Mouse (Mus musculus) lung, postnatal 36 days (tissue): ENCODE measurements at regions not wholly inside any gene's neighbourhood (a gene's known extent, or its start where the extent isn't known, plus 50 kb on each side); places are given as distances from the start of the nearest gene placed in this dataset.

Source experiments
- DNase-seq: peaks from one replicate; pipeline ENCODE4 v3.0.0; 2022; ENCODE audit warnings: mixed read lengths

DNA sequence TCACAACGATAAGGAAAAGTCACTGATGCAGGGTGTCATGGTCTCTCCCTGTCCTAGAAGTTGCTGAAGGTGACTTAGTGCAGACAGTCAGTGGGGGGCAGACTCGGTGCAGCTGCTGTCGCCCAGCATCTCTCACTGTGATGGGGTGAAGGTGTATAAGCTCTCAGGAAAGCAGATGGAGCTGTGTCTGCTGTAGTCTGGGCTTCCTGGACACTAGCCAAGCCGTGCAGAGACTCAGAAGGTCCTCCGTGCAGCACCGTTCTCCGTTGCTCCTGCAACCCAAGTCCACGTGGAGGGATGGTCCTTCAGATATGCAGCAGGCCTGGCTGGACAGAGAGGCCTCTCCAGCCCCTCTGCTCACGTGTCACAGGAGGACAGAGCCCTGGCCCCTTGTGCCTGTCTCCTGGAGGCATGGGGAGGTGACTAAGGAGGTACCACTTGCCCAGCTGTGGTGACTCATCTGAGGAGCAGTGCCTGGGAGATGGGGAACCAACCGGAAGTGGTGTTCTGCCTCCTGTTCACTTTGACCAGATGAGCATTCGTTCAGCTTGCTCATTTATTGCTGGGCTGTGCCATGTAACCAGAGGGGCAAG lies 171.2 kb downstream of the Gadd45g start:
- no peak for DNase-seq

DNA sequence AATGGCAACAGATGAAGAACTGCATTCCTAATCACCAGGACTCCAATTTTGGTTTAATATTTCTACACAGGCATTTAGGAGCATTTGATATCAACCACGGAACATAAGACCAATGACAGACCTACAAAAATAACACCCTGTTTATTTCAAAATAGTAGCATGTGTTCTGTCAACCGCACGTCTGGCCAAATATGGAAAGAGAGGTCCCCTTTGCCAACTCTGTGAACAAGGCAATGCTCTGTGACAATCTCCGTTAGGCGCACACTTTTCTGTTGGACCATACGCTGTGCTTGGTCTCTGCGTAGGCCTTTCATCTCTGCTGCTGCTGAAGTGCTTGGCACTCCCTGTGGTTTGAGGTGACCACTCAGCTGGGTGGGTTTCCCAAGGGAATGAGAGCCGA lies 173.2 kb downstream of the Gadd45g start:
- DNase-seq, result no peak

DNA sequence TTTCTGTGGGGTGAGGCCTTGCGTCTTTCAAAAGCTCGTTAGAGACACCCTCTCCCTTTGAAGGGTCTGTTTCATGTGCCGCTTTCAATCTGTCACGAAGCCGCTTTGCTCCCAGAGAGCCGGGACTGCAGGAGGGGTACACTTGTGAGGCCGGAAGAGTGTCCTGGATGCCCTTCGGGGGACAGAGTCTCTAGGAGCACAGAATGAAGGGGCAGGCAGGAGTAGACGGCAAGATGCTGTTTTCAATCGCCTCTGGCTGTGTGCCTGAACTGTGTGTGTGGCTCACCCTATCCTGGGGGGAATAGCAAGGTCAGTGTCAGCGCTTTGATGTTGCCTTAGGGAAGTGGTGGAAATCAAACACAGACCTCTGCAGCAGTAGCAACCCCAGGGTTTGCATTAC lies 174.7 kb downstream of the Gadd45g start:
- DNase-seq, result no peak

DNA sequence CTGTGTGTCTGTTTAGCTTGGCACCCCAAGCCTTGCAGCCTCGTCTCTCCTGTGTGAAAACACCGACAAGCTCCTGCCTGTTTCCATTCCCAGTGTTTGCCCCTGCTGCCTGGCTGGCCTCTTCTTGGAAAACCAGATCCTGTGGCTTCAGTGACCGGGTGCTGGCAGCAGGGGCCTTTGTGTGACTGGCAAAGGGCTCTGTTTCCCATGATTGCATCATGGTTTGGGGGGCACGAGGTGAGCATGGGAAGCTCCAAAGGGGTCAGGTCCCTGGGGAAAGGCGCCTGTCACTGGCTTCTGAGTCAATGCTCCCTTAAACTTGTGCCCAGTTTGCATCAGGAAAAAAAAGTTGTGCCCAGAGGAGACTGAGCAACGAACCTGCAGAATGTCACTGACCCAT lies 175.3 kb downstream of the Gadd45g start:
- DNase-seq, result no peak

GRCm38 (mm10) chr13:52022529-52022928 lies 176.1 kb downstream of the Gadd45g start:
- no peak for DNase-seq

DNA sequence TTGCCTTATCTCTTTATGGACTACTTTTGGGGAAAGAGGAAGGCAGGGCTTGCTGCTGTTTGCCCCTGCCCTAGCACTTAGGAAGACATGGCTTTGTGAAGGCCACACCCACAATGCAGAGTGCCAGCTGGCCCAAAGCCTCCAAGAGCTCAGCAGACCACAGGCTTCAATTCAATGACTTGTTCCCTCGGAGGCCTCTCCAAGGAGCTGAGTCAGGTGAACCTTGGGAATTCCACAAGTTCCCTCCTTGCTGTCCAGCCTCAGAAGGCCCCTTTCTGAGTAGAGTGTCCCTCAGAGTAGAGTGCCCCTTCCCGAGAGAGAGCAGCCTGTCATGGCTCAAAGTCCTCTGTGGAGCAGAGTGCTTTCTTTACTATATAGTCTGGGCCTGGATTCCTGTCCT lies 177.9 kb downstream of the Gadd45g start:
- peak; percentile 91 for DNase-seq

DNA sequence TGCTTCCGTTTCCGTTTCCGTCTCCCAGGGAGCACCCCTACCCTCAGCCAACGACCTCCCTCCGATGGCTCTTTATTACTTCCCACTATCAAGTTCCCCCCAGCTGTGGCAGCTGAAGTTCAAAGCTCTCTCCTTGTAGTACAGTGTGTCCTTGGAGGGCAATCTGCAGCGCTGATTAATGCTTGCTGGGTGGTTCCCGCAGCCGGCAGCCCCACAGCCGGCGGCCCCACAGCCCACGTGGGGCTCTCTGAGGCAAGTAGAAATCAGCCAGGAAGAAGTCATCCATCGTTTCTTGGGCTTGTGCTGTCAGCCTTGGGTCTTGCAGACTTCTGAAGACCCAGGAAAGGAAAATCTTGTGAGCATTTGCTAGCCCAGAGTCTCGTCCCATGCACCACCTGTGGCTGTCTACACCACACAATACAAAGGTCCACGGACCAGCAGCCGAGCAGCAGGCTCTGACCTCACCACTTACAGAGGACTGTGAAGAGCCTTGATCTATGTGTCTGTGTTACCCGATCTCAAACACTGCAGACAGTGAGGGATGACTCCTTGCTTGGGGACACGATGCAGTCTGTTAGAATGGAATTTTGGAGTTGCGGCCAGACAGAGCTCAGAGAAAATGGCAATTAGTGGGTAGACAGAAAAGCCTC lies 178.5 kb downstream of the Gadd45g start:
- DNase-seq, result peak; percentile 62

GRCm38 (mm10) chr13:52025482-52025848 lies 179.0 kb downstream of the Gadd45g start:
- DNase-seq, result no peak

DNA sequence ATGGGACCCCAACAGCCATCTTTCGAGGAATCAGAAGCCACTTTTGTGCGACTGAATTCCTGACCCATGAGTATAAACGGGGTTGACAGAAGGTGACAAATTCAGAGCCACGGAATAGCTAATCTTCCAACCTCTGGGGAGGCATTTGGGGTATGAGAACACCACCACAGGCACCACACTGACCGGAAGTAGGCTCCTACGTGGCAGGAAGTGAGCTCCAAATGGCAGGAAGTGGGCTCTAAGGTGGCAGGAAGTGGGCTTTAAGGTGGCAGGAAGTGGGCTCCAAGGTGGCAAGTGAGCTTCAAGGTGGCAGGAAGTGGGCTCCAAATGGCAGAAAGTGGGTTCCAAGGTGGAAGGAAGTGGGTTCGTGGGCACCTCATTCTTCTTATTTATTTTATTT lies 179.8 kb downstream of the Gadd45g start:
- no peak for DNase-seq

DNA sequence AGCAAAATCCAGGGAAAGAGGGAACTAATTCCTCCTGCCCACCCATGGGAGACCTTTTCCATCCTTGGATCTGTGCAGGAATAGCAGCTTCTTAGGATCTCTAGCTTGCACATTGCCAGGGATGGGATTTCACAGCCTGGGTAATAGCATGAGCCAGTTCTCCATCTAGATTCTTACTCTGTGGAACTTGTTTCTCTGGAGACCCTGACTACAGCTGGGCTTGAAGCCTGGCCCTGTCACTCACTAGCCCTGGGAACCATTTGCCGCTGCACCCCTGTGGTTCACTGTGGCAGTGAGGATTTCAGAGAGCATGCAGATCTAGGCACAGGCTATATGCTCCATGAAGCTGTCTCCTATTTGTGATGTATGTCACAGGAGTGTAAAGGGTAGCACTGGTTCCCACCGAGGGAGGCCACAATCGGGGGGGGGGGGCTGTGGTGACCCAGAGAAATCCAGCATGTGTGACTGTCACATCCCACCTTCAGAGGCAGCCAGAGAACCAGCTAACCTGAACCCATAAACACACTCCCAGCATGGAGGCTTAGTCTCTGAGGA lies 183.5 kb downstream of the Gadd45g start:
- DNase-seq, result no peak

- peak; percentile 64 for DNase-seq
These were observed 185.0 kb downstream of the Gadd45g start for GRCm38 (mm10) chr13:52031465-52031864.

GRCm38 (mm10) chr13:52035731-52036130 lies 189.3 kb downstream of the Gadd45g start:
- peak; percentile 63 for DNase-seq

- DNase-seq, result no peak
These were observed 189.9 kb downstream of the Gadd45g start for GRCm38 (mm10) chr13:52036351-52036750.

DNA sequence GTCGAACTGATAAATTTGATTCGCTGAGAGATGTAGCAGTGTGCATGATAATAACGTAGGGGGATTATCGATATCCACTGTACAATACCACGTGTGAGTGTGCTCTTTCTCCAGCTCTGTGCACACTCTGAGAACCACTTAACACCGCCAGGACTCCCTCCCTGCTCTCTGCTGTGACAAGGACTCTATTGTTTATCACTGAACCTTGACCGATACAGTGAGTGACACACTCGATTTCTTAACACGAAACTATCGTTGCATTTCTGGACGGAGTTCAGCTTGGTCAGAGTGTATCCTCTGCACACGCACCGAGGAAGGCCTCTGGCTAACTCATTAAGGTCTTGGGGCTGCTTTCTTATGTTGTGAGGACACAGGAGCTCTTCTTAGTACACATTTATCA lies 190.7 kb downstream of the Gadd45g start:
- DNase-seq, result no peak

GRCm38 (mm10) chr13:52041467-52042421 lies 195.3 kb downstream of the Gadd45g start:
- peak; percentile 66 for DNase-seq

GRCm38 (mm10) chr13:52042867-52043266 lies 196.4 kb downstream of the Gadd45g start:
- DNase-seq, result no peak

- DNase-seq, result no peak
These were observed 197.4 kb downstream of the Gadd45g start for GRCm38 (mm10) chr13:52043916-52044315.

GRCm38 (mm10) chr13:52045349-52045748 lies 198.9 kb downstream of the Gadd45g start:
- no peak for DNase-seq

- no peak for DNase-seq
These were observed 199.5 kb downstream of the Gadd45g start for GRCm38 (mm10) chr13:52046020-52046419.

GRCm38 (mm10) chr13:52046700-52047099 lies 200.2 kb downstream of the Gadd45g start:
- no peak for DNase-seq

- peak; percentile 53 for DNase-seq
These were observed 201.5 kb downstream of the Gadd45g start for GRCm38 (mm10) chr13:52047937-52048336.

DNA sequence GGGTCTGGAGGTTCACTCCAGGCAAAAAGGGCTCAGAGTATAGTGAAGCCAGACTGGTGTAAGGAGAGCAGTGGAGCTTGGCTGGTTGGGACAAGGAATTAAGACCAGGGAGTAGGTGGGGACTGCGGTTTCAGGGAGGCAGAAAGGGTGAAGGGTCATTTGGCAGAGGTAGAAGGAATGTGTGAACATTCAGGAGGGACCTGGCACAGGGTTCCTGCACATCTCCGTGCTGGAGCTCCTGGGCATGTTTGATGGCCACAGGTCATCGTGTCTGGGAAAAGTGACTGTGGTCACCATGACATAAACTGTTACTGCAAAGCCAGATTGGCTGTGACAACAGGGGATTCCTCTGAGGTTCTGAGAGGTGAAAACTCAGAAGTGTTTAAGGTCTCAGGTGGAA lies 202.3 kb downstream of the Gadd45g start:
- no peak for DNase-seq

GRCm38 (mm10) chr13:52049249-52049648 lies 202.8 kb downstream of the Gadd45g start:
- no peak for DNase-seq

DNA sequence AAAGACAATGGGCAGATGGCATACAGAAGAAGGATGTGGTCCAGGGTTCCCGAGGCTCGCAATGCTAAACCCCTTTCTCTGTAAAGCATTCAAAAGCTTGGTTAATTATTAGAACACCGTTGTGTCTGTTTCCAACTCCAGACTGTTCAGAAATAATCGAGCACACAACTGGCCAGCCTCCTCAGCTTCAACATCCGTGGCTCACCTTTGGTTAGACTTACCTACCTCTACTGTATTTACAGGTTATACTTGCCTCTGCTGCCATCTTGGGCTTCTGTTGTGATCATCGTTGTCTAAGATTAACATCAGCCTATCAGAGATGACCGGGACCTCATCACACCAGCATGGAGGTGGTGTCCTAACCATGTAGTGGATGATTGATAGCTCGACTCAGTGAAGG lies 209.3 kb downstream of the Gadd45g start:
- DNase-seq, result no peak
